Mouse (Mus musculus) heart, embryonic 15.5 days (tissue): ENCODE measurements around the gene Cfap126. TPM values are rescaled to one million over a fixed set of nuclear protein-coding genes. Genes with fewer than 3 reads are reported as not detected.

ENCODE experiments used
- ATAC-seq: fragments of 200-750 bp; cut with Nextera tagmentation; replicated peaks from 2 replicates; pipeline ENCODE4 v1.8.0; 2017; ENCODE audit warnings: low read depth, moderate TSS enrichment; ENCODE audit not compliant: insufficient number of reproducible peaks, insufficient read depth, low FRiP score
- H3K27ac ChIP-seq: fragments of 300-500 bp; sonication (generic); 2 replicates; pipeline ENCODE4 v1.5.1; 2015; ENCODE audit warnings: mild to moderate bottlenecking, inconsistent platforms
- H3K27me3 ChIP-seq: fragments of 300-500 bp; sonication (generic); 2 replicates; pipeline ENCODE4 v1.6.1; 2015; ENCODE audit warnings: inconsistent platforms
- H3K36me3 ChIP-seq: fragments of 300-500 bp; sonication (generic); 2 replicates; pipeline ENCODE4 v1.6.1; 2015; ENCODE audit warnings: mild to moderate bottlenecking, inconsistent platforms
- H3K4me1 ChIP-seq: fragments of 300-500 bp; sonication (generic); replicated peaks from 2 replicates; pipeline ENCODE4 v1.6.1; 2015; ENCODE audit warnings: inconsistent platforms
- H3K4me2 ChIP-seq: fragments of 300-500 bp; sonication (generic); 2 replicates; pipeline ENCODE4 v1.6.1; 2015; ENCODE audit warnings: inconsistent platforms, mild to moderate bottlenecking, moderate library complexity
- H3K4me3 ChIP-seq: fragments of 300-500 bp; sonication (generic); 2 replicates; pipeline ENCODE4 v1.5.1; 2015; ENCODE audit warnings: mild to moderate bottlenecking, inconsistent platforms
- H3K9ac ChIP-seq: fragments of 300-500 bp; sonication (generic); 2 replicates; pipeline ENCODE4 v1.6.1; 2015; ENCODE audit warnings: mild to moderate bottlenecking, inconsistent platforms
- H3K9me3 ChIP-seq: fragments of 300-500 bp; sonication (generic); replicated peaks from 2 replicates; pipeline ENCODE4 v1.6.1; 2016; ENCODE audit warnings: inconsistent platforms
- WGBS: fragments of 180-500 bp; shearing (Covaris S2); methylation state at CpG from one replicate; pipeline ENCODE4 v1.1.7; 2015; ENCODE audit warnings: mixed read lengths; 5-methylcytosine and 5-hydroxymethylcytosine counted together
- polyA plus RNA-seq: library from polyadenylated mRNA; unstranded; fragments of >200 nt; fragmentation: Nextera tagmentation; extraction: Ambion mirVana; gene quantifications from 2 replicates; pipeline ENCODE4 v1.2.1, GENCODE M21; 2015

Cfap126 gene
- polyA plus RNA-seq, 1 experiment from 2014 or later, result 3.5 TPM

DNA sequence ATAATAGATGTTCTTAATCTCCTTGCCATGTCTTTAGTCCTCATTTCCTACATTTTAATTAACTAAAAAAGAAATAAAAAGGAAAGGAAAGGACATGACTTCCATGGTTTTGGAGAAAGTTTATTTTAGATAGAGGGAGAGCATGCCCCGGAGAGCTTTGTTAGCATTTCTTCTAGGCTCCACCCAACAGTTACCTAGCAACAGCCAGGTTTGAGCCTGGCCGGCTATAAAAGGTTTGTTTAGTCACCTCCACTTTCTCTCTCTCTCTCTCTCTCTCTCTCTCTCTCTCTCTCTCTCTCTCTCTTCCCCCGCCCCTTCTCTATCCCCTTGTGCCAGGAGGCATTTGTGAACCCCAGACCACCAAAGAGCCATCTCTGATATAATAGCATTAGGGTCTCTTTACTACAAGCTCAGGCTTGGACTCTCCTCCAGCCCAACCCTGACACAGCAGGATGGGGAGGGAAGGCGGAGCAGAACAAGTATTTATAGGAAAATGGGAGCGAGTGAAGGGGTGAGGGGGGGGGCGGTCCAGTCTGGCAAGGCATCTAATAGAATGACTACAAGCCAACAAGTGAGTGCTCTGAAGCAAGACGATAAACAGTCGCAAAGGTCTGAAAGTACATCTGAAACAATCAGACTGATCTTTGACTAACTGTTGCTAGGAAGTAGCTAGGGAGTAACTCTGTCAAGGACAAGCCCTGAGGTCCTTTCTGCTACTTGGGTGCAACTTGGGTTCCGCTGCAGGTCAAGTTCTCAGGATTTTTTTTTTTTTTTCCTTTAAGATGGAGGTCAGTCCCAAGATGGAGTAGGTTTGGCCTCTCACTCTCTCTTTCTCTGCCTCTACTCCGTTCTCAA is 17.4 kb upstream of the Cfap126 start:
- Histone ChIP-seq H3K4me3 (0 out of 2 replicates have a peak overlapping the region, but pooled peaks have one; percentile 5), H3K4me2 (peak overlapping the region; percentile 34), H3K27me3 (no peaks in the 10 kb centered on the region), H3K9me3 (no peaks in the 10 kb centered on the region), H3K27ac (no peak overlapping the region), H3K9ac (no peak overlapping the region), H3K4me1 (peaks cover 10% of the 10 kb centered on the region), H3K36me3 (no peaks in the 10 kb centered on the region)
- WGBS, result 25% methylated on average over 10 of the region's 10 CpGs
- ATAC-seq, result no peak

DNA sequence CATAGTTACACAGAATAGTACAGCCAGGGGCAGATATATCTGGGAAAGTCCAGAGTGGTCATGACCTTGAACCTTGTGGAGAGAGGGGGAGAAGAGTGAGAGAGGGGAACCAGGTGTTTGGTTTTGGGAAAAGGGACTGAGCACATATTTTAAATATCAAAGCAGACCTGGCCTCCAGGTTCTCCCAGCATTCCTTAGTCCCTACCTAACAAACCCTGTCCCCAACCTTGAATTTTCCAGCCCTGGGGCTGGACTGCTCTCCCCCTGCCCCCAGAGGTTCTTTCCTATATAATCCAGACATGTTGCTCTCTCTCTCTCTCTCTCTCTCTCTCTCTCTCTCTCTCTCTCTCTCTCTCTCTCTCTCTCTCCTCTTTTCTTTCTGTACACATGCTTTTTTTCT is 16.6 kb upstream of the Cfap126 start:
- H3K9ac ChIP-seq, result no peak overlapping the region
- H3K4me3 ChIP-seq, result no peak overlapping the region
- no peaks in the 10 kb centered on the region for H3K36me3 ChIP-seq
- no peak for ATAC-seq
- H3K4me1 ChIP-seq, result peaks cover 10% of the 10 kb centered on the region
- no peak overlapping the region for H3K4me2 ChIP-seq
- H3K27me3 ChIP-seq, result no peaks in the 10 kb centered on the region
- no peak overlapping the region for H3K27ac ChIP-seq
- no peaks in the 10 kb centered on the region for H3K9me3 ChIP-seq

DNA sequence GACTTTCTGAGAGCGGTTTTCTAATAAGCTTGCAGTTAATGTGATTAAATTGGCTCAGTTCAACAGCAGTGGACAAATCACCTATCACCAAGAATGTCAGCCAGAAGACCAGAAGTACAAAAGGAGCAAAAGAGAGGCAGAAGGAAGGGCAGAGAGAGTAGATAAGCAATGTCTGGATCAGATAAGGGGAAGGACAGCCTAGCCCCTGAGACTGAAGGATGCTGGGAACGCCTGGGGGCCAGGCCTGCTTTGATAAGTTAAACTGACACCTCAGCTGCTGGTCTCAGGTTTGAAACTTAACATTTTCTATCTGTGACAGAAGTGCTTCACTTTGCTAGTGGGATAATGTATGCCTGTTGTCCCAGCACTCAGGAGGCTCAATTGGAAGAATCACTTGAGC is 16.1 kb upstream of the Cfap126 start:
- H3K27ac ChIP-seq, result no peak overlapping the region
- H3K4me3 ChIP-seq, result no peak overlapping the region
- 40% methylated on average over 2 of the region's 2 CpGs for WGBS

DNA sequence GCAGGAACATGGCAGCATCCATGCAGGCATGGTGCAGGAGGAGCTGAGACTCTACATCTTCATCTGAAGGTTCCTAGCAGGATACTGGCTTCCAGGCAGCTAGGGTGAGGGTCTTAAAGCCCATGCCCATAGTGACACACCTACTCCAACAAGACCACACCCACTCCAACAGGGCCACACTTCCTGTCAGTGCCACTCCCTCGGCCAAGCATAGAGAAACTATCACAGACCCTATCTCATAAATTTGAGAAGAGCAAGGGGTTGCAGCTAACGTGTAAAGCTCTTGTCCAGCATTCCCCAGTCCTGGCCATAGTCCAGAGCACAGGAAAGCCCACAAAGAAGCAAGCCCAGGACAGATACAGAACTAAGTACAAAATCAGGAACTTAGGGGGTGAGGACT is 12.7 kb upstream of the Cfap126 start:
- Histone ChIP-seq H3K9me3 (no peaks in the 10 kb centered on the region), H3K27me3 (no peaks in the 10 kb centered on the region), H3K27ac (no peak overlapping the region), H3K4me2 (no peak overlapping the region; the same call in 1 of the 2 replicates), H3K4me3 (no peak overlapping the region), H3K4me1 (peaks cover 9% of the 10 kb centered on the region), H3K36me3 (no peaks in the 10 kb centered on the region), H3K9ac (no peak overlapping the region)
- 33% methylated on average over 2 of the region's 2 CpGs for WGBS
- no peak for ATAC-seq

More for the DNA sequence above, 16.1 kb upstream of the Cfap126 start:
- H3K4me1 ChIP-seq, result peaks cover 10% of the 10 kb centered on the region
- no peak for ATAC-seq
- no peak overlapping the region for H3K9ac ChIP-seq
- H3K9me3 ChIP-seq, result no peaks in the 10 kb centered on the region
- no peak overlapping the region for H3K4me2 ChIP-seq
- H3K36me3 ChIP-seq, result no peaks in the 10 kb centered on the region
- H3K27me3 ChIP-seq, result no peaks in the 10 kb centered on the region

DNA sequence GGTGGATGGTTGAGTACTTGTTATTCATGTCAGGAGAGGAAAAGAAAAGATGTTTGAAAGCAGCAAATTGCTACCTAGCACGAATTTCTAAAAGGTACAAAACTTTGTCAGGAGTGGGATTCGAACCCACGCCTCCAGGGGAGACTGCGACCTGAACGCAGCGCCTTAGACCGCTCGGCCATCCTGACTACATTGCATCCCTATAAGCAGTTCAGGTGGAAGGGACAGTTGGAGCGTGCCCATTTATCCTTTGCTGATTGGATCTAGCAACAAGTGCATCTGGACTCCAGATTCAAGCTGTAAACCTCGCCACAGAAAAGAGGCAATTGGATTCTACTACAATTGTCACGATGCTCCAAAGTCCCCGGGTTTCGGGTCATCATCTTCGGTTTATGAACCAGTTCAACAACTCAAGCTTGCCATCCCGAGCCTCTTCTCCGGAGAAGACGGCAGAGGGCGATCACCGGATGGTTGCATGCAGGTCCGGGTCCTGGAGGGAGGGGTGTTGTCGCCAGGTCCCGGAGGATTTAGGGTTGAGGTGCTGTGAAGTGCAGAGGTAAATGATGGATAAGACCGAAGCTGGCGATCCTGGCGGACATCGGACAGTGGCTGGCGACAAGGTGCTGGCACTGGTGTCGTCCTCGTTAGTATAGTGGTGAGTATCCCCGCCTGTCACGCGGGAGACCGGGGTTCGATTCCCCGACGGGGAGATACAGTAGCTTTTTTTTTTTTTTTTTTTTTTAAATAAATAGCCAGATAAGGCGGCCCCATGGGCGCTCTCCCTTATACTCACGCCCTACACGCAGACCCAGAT is 11.8 kb upstream of the Cfap126 start:
- peak; percentile 87 for ATAC-seq
- Histone ChIP-seq H3K9me3 (no peaks in the 10 kb centered on the region), H3K36me3 (no peaks in the 10 kb centered on the region), H3K4me3 (peak overlapping the region; percentile 72), H3K27ac (peak overlapping the region; percentile 71), H3K9ac (peak overlapping the region; percentile 61), H3K4me2 (peak overlapping the region; percentile 74), H3K4me1 (peaks cover 2% of the 10 kb centered on the region), H3K27me3 (no peaks in the 10 kb centered on the region)
- under 1% methylated on average over 40 of the region's 40 CpGs for WGBS

DNA sequence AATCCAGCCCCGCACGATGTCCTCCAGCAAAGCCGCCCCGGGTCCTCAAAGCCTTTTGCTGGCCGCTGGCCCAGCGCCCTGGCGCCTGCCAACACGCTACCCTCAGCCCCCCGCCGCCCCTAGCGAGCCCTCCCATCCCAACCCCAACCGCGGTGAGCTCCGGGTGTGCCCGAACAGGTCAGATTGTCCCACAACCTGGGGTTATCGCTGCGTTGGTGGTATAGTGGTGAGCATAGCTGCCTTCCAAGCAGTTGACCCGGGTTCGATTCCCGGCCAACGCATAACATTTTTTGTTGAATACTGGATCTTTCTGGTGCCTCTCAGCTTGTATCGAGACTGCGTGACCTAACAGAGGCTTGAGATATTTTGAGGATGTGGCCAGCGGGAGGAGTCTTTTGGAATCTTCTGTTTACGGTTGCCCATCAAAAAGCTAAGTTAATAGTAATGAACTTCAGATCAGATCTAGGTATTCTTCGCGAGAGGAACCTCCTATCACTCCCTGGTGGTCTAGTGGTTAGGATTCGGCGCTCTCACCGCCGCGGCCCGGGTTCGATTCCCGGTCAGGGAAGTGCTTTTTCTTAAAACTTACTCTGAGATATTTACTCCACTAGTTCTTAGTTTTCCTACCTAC is 11.1 kb upstream of the Cfap126 start:
- Histone ChIP-seq H3K9me3 (no peaks in the 10 kb centered on the region), H3K36me3 (no peaks in the 10 kb centered on the region), H3K9ac (peak overlapping the region; percentile 61), H3K27ac (peak overlapping the region; percentile 71), H3K4me3 (peak overlapping the region; percentile 72), H3K4me1 (no peaks in the 10 kb centered on the region; the same call in 1 of the 2 replicates), H3K4me2 (peak overlapping the region; percentile 74), H3K27me3 (no peaks in the 10 kb centered on the region)
- WGBS, result 0% methylated on average over 35 of the region's 35 CpGs
- ATAC-seq, result peak; percentile 88

DNA sequence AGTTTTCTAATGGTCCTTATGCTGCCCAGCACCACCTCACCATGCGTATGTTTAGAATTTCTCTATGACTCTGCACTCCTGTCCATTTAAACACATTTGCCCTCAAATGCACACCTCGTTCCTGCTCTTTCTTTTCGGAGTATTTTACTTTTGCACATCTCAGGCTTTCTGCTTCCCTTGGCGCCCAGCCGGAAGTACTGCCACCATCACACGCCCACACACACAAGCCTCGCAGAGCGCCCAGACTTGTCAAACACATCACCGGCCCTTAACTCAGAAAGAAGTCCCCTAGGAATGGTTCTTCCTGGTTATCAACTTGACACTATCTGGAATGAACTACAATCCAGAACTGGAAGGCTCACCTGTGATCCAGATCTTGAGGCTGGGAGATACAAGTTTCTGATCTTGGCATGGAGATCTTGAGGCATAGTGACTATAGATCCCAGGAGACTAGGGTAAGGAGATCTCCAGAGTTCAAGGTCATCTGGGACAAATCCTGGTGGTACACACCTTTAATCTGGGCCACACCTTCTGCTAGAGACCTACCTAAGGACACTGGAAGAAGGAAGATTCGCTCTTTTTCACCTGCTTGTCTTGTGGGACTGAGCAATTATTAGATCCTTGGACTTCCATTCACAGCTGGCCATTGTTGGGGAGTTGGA is 10.4 kb upstream of the Cfap126 start:
- Histone ChIP-seq H3K4me2 (peak overlapping the region; percentile 74), H3K4me1 (no peaks in the 10 kb centered on the region; the same call in 1 of the 2 replicates), H3K9ac (no peak overlapping the region), H3K27ac (0 out of 2 replicates have a peak overlapping the region, but pooled peaks have one; percentile 29), H3K36me3 (no peaks in the 10 kb centered on the region), H3K9me3 (no peaks in the 10 kb centered on the region), H3K4me3 (peak overlapping the region; percentile 72), H3K27me3 (no peaks in the 10 kb centered on the region)
- no peak for ATAC-seq
- 12% methylated on average over 10 of the region's 10 CpGs for WGBS

DNA sequence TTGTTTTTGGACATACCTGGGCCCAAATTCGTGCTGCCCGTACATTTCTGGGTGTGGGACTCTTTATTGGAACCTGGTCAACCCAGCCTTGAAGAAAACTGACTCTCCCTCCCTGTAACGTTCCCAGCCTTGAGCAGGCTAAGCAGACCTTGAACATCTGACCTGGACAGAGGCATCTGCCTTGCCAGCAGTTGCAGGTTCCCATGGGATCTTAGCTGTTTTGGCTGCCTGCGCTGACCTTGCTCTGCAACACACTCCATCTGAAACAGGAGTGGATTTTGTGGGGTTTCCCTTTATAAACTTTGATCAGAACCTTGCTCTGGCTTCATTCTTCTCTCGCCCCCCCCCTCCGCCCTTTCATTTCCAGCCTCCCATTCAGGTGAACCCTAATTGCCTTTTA is 8.5 kb upstream of the Cfap126 start:
- 75% methylated on average over 6 of the region's 6 CpGs for WGBS
- Histone ChIP-seq H3K9ac (no peak overlapping the region), H3K9me3 (no peaks in the 10 kb centered on the region), H3K27me3 (no peaks in the 10 kb centered on the region), H3K27ac (no peak overlapping the region), H3K36me3 (no peaks in the 10 kb centered on the region), H3K4me2 (no peak overlapping the region), H3K4me1 (peaks cover 4% of the 10 kb centered on the region), H3K4me3 (no peak overlapping the region)
- ATAC-seq, result no peak

DNA sequence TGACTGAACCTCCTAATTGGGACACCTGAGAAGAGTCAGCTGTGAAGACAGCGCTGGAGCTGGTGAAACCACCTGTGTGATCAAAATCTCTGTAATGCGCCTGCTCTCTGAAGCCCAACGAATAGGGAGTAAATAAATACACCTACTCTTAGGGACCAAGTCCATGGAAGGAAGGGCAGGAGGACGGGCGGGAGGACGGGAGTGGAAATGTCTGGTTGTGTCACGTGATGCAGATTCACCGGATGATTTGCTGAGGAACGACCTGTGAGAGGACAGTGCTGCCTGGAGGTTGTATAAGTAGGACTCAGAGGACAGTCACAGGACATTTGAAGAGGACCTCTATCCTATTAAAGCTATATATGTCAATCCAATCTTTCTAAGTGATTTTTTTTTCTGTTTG is 4.1 kb upstream of the Cfap126 start:
- H3K9me3 ChIP-seq, result no peaks in the 10 kb centered on the region
- H3K4me3 ChIP-seq, result no peak overlapping the region
- no peaks in the 10 kb centered on the region for H3K27me3 ChIP-seq
- H3K4me1 ChIP-seq, result peaks cover 8% of the 10 kb centered on the region
- no peak overlapping the region for H3K4me2 ChIP-seq
- ATAC-seq, result no peak
- H3K36me3 ChIP-seq, result no peaks in the 10 kb centered on the region
- 41% methylated on average over 9 of the region's 9 CpGs for WGBS
- H3K9ac ChIP-seq, result no peak overlapping the region
- H3K27ac ChIP-seq, result no peak overlapping the region

DNA sequence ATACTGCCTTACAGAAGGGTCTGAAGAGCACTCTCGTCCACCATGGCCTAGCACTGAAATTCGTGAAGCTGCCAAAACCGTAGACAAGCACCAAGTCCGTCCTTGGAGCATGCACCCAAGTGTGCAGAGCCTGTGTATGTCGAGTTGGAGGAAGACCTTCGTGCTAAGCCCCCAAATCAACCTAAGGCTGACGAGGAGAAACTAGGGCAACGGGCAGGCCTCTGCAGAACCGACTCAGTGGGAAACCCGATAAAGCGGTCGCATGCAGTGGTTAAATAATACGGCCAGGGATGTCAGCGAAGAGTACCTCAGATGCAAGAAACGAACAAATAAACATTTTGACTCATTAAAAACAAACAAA is 3.1 kb upstream of the Cfap126 start:
- no peaks in the 10 kb centered on the region for H3K36me3 ChIP-seq
- WGBS, result 10% methylated on average over 15 of the region's 15 CpGs
- H3K4me3 ChIP-seq, result peak overlapping the region; percentile 74
- peak overlapping the region; percentile 67 for H3K27ac ChIP-seq
- H3K4me1 ChIP-seq, result peaks cover 8% of the 10 kb centered on the region
- no peaks in the 10 kb centered on the region for H3K27me3 ChIP-seq
- 0 out of 2 replicates have a peak, but pooled peaks have one; percentile 25 for ATAC-seq
- H3K4me2 ChIP-seq, result peak overlapping the region; percentile 73
- H3K9me3 ChIP-seq, result no peaks in the 10 kb centered on the region
- peak overlapping the region; percentile 60 for H3K9ac ChIP-seq
